In genomic region chr13:70134544-70134943, GRCm38 (mm10) we compare ENCODE assay signal across 21 mouse cellular contexts.
DNase-seq lines count a peak whose midpoint lies in the region; TF ChIP-seq lines count a peak whose summit lies in the region.
"Had no signal": no experiment of that assay in that cellular context is flagged by ENCODE, and none has a peak within 500 bp of the region (broad histone marks: within the 10 kb centered on the region; RNA-seq: fewer than 3 reads in every experiment).

No protein-coding gene starts in this region.

- no peaks in the 10 kb centered on the region for H3K9me3 ChIP-seq in heart, embryonic 10.5 days
- no peaks in the 10 kb centered on the region for H3K9me3 ChIP-seq in MEL (replicated peaks; ENCODE audit: insufficient read depth, low read length)

- TF ChIP-seq CTCF in MEL (IDR thresholded peaks at IDR 0.05 in 2 of 3, conservative IDR thresholded peaks at IDR 0.05 in 1 of 3; ENCODE audit: control insufficient read depth in 1 of 3, insufficient read depth in 1 of 3, low read depth in 2 of 3, low read length in 3 of 3, poor library complexity in 1 of 3, severe bottlenecking in 1 of 3), result no peak

- H3K27ac ChIP-seq in heart, embryonic 10.5 days, result no peak overlapping the region
- H3K27ac ChIP-seq in MEL (ENCODE audit: control insufficient read depth, low read depth, low read length), result peak overlapping the region; percentile 16; the same call in 1 of the 2 replicates

- H3K36me3 ChIP-seq in heart, embryonic 10.5 days, result no peaks in the 10 kb centered on the region
- peaks cover 0 to 5% of the 10 kb centered on the region in 2 experiments; a peak in 2 of 4 replicates for H3K36me3 ChIP-seq in MEL (ENCODE audit: control insufficient read depth in 1 of 2, insufficient read depth in 2 of 2, low read length in 2 of 2)
- H3K36me3 ChIP-seq: G1E had no signal

- WGBS in heart, embryonic 10.5 days, result 87% methylated on average over 8 of the region's 8 CpGs

- no peak for TF ChIP-seq POLR2A in MEL (IDR thresholded peaks at IDR 0.05; ENCODE audit: control insufficient read depth in 1 of 2, insufficient read depth in 1 of 2, low read depth in 1 of 2, low read length in 2 of 2, poor library complexity in 1 of 2)

- H3K79me2 ChIP-seq in MEL (ENCODE audit: control insufficient read depth, insufficient read depth, low read length, poor library complexity), result no peaks in the 10 kb centered on the region

- H3K4me3 ChIP-seq in heart, embryonic 10.5 days, result no peak overlapping the region
- peak overlapping the region in 1 of 2 experiments; percentile 35; a peak in 3 of 4 replicates for H3K4me3 ChIP-seq in MEL (ENCODE audit: control insufficient read depth in 1 of 2, insufficient read depth in 1 of 2, low read depth in 2 of 2, low read length in 2 of 2)

- TF ChIP-seq RAD21 in MEL (IDR thresholded peaks at IDR 0.05; ENCODE audit: low read depth, low read length), result no peak; the same call in 1 of the 2 replicates

- TF ChIP-seq EP300 in MEL (IDR thresholded peaks at IDR 0.05; ENCODE audit: low read depth in 1 of 2, low read length in 2 of 2), result peak; percentile 50 to 65; a peak in 3 of 4 replicates

- 0 out of 2 replicates have a peak overlapping the region, but pooled peaks have one; percentile 13 for H3K9ac ChIP-seq in MEL (ENCODE audit: control insufficient read depth, low read depth, low read length, poor library complexity, severe bottlenecking)

- no peaks in the 10 kb centered on the region for H3K4me1 ChIP-seq in heart, embryonic 10.5 days
- peaks cover 0 to 6% of the 10 kb centered on the region in 2 experiments; a peak in 2 of 4 replicates for H3K4me1 ChIP-seq in MEL (ENCODE audit: control insufficient read depth in 1 of 2, insufficient read depth in 2 of 2, low read length in 2 of 2)

- no peaks in the 10 kb centered on the region for H3K27me3 ChIP-seq in heart, embryonic 10.5 days (ENCODE audit: insufficient read depth, poor library complexity, severe bottlenecking)
- H3K27me3 ChIP-seq in MEL (ENCODE audit: control insufficient read depth in 1 of 2, insufficient read depth in 2 of 2, low read length in 2 of 2), result no peaks in the 10 kb centered on the region
- H3K27me3 ChIP-seq: CH12.LX, Patski had no signal

- peak; percentile 33 for DNase-seq in heart, adult 11 months
- DNase-seq in heart, embryonic 10.5 days (ENCODE audit: low spot score), result no peak
- peak; percentile 74 for DNase-seq in MEL (ENCODE audit: low read depth, low spot score)
- DNase-seq in MEL-GATA-1-ER (ENCODE audit: extremely low read depth, low read depth), result peak; percentile 28
- no peak for DNase-seq in layer of hippocampus, postnatal 14 days (ENCODE audit: low spot score in 2 of 2)
- DNase-seq in cerebellum, adult 9-11 months, result no peak
- DNase-seq: adrenal gland, adult 2 months; adrenal gland, adult 8-10 months; adrenal gland, postnatal 10 days; adrenal gland, postnatal 14 days; adrenal gland, postnatal 25 days; adrenal gland, postnatal 36 days; B cell, adult 2 months; cerebellum, adult 11 months; cerebellum, adult 11-12 months; cerebellum, adult 18-20 months; cerebellum, adult 2 months; cerebellum, adult 8-10 months had no signal

TF ChIP-seq in MEL, 35 proteins besides CTCF, POLR2A, EP300 and RAD21:
- TF ChIP-seq MEF2A (IDR thresholded peaks at IDR 0.05; ENCODE audit: extremely low read depth, insufficient replicate concordance, low read depth, low read length, poor library complexity, severe bottlenecking) (no peak), RCOR1 (IDR thresholded peaks at IDR 0.05; ENCODE audit: low read depth, low read length) (no peak), ZC3H11A (IDR thresholded peaks at IDR 0.05; ENCODE audit: low read depth, low read length) (no peak), MAFK (IDR thresholded peaks at IDR 0.05; ENCODE audit: borderline replicate concordance, low read depth, low read length) (no peak), HCFC1 (IDR thresholded peaks at IDR 0.05; ENCODE audit: low read depth, low read length) (no peak), SMC3 (IDR thresholded peaks at IDR 0.05; ENCODE audit: low read depth, low read length) (no peak), MYC (IDR thresholded peaks at IDR 0.05; ENCODE audit: low read depth, low read length) (peak; percentile 33; the same call in 1 of the 2 replicates), GATA1 (IDR thresholded peaks at IDR 0.05; ENCODE audit: low read depth, low read length) (peak; percentile 52), TCF12 (IDR thresholded peaks at IDR 0.05; ENCODE audit: low read depth, low read length) (no peak), MAX (IDR thresholded peaks at IDR 0.05; ENCODE audit: low read length) (0 out of 2 replicates have a peak, but pooled peaks have one; percentile 17), POLR2AphosphoS2 (IDR thresholded peaks at IDR 0.05; ENCODE audit: low read length) (no peak), JUND (IDR thresholded peaks at IDR 0.05; ENCODE audit: low read depth, low read length) (no peak), ETS1 (IDR thresholded peaks at IDR 0.05; ENCODE audit: low read depth, low read length) (no peak), MYB (IDR thresholded peaks at IDR 0.05; ENCODE audit: low read depth, low read length) (no peak)

Comparison
In these comparisons a context has a peak if more than half of its experiments do, and no peak if none do; other contexts are left out.
1. DNase-seq: peak in heart, adult 11 months (single experiment), MEL (single experiment) and MEL-GATA-1-ER (single experiment); none in heart, embryonic 10.5 days (single experiment), layer of hippocampus, postnatal 14 days (0 of 2) and cerebellum, adult 9-11 months (single experiment).